Mouse (Mus musculus) hindbrain, embryonic 13.5 days (tissue): ENCODE measurements at regions not wholly inside any gene's neighbourhood (a gene's known extent, or its start where the extent isn't known, plus 50 kb on each side); places are given as distances from the start of the nearest gene placed in this dataset.

Source experiments
- ATAC-seq: fragments of 200-750 bp; cut with Nextera tagmentation; 2 replicates; pipeline ENCODE4 v1.8.0; 2017; ENCODE audit warnings: moderate TSS enrichment; ENCODE audit not compliant: low FRiP score
- H3K27ac ChIP-seq: fragments of 300-500 bp; sonication (generic); 2 replicates; pipeline ENCODE4 v1.5.1; 2015; ENCODE audit warnings: inconsistent platforms, mild to moderate bottlenecking, moderate library complexity
- H3K27me3 ChIP-seq: fragments of 300-500 bp; sonication (generic); 2 replicates; pipeline ENCODE4 v1.6.1; 2015; ENCODE audit warnings: mild to moderate bottlenecking, inconsistent platforms
- H3K36me3 ChIP-seq: fragments of 300-500 bp; sonication (generic); 2 replicates; pipeline ENCODE4 v1.6.1; 2015; ENCODE audit warnings: mild to moderate bottlenecking, inconsistent platforms
- H3K4me1 ChIP-seq: fragments of 300-500 bp; sonication (generic); replicated peaks from 2 replicates; pipeline ENCODE4 v1.6.1; 2015; ENCODE audit warnings: inconsistent platforms
- H3K4me2 ChIP-seq: fragments of 300-500 bp; sonication (generic); 2 replicates; pipeline ENCODE4 v1.6.1; 2015; ENCODE audit warnings: inconsistent platforms, mild to moderate bottlenecking, moderate library complexity
- H3K4me3 ChIP-seq: fragments of 300-500 bp; sonication (generic); 2 replicates; pipeline ENCODE4 v1.5.1; 2015; ENCODE audit warnings: mild to moderate bottlenecking, inconsistent platforms
- H3K9ac ChIP-seq: fragments of 300-500 bp; sonication (generic); 2 replicates; pipeline ENCODE4 v1.6.1; 2015; ENCODE audit warnings: mild to moderate bottlenecking, inconsistent platforms
- H3K9me3 ChIP-seq: fragments of 300-500 bp; sonication (generic); 2 replicates; pipeline ENCODE4 v1.6.1; 2016; ENCODE audit warnings: inconsistent platforms
- WGBS: fragments of 180-500 bp; shearing (Covaris S2); methylation state at CpG from one replicate; pipeline ENCODE4 v1.1.7; 2015; 5-methylcytosine and 5-hydroxymethylcytosine counted together

GRCm38 (mm10) chr8:98403645-98404032 lies 1012.6 kb downstream of the Cdh8 start:
- Histone ChIP-seq H3K4me3 (no peak overlapping the region), H3K27ac (no peak overlapping the region), H3K27me3 (no peaks in the 10 kb centered on the region), H3K9ac (no peak overlapping the region), H3K4me1 (no peaks in the 10 kb centered on the region), H3K4me2 (no peak overlapping the region), H3K9me3 (no peaks in the 10 kb centered on the region), H3K36me3 (no peaks in the 10 kb centered on the region)
- 84% methylated on average over 3 of the region's 3 CpGs for WGBS
- no peak for ATAC-seq

GRCm38 (mm10) chr8:98402852-98403644 lies 1013.2 kb downstream of the Cdh8 start:
- no peaks in the 10 kb centered on the region for H3K9me3 ChIP-seq
- H3K36me3 ChIP-seq: no peaks in the 10 kb centered on the region
- H3K27me3 ChIP-seq: no peaks in the 10 kb centered on the region
- WGBS: 83% methylated on average over 11 of the region's 11 CpGs
- H3K27ac ChIP-seq: no peak overlapping the region
- no peaks in the 10 kb centered on the region for H3K4me1 ChIP-seq
- H3K9ac ChIP-seq: no peak overlapping the region
- no peak; the same call in 1 of the 2 replicates for ATAC-seq
- H3K4me3 ChIP-seq: no peak overlapping the region
- H3K4me2 ChIP-seq: no peak overlapping the region

- WGBS: 82% methylated on average over 2 of the region's 2 CpGs
- Histone ChIP-seq H3K36me3 (no peaks in the 10 kb centered on the region), H3K9me3 (no peaks in the 10 kb centered on the region), H3K4me2 (no peak overlapping the region), H3K9ac (no peak overlapping the region), H3K4me1 (no peaks in the 10 kb centered on the region), H3K4me3 (no peak overlapping the region), H3K27ac (no peak overlapping the region), H3K27me3 (no peaks in the 10 kb centered on the region)
- ATAC-seq: no peak
Observed at GRCm38 (mm10) chr8:98381815-98382214, 1034.5 kb downstream of the Cdh8 start.

- H3K4me2 ChIP-seq: no peak overlapping the region
- ATAC-seq: no peak
- H3K4me3 ChIP-seq: no peak overlapping the region
- no peaks in the 10 kb centered on the region for H3K4me1 ChIP-seq
- H3K27me3 ChIP-seq: no peaks in the 10 kb centered on the region
- H3K9ac ChIP-seq: no peak overlapping the region
- H3K36me3 ChIP-seq: no peaks in the 10 kb centered on the region
- WGBS: 91% methylated on average over 1 of the region's 1 CpGs
- no peak overlapping the region for H3K27ac ChIP-seq
- H3K9me3 ChIP-seq: no peaks in the 10 kb centered on the region
Observed at GRCm38 (mm10) chr8:98380387-98380786, 1035.9 kb downstream of the Cdh8 start.

GRCm38 (mm10) chr8:98377743-98378142 lies 1038.5 kb downstream of the Cdh8 start:
- H3K4me3 ChIP-seq: no peak overlapping the region
- H3K27me3 ChIP-seq: no peaks in the 10 kb centered on the region
- ATAC-seq: no peak
- no peaks in the 10 kb centered on the region for H3K9me3 ChIP-seq
- H3K4me1 ChIP-seq: no peaks in the 10 kb centered on the region
- no peak overlapping the region for H3K9ac ChIP-seq
- H3K4me2 ChIP-seq: no peak overlapping the region
- no peaks in the 10 kb centered on the region for H3K36me3 ChIP-seq
- H3K27ac ChIP-seq: no peak overlapping the region

- no peaks in the 10 kb centered on the region for H3K9me3 ChIP-seq
- no peaks in the 10 kb centered on the region for H3K27me3 ChIP-seq
- no peak overlapping the region for H3K4me2 ChIP-seq
- no peaks in the 10 kb centered on the region for H3K4me1 ChIP-seq
- no peak overlapping the region for H3K9ac ChIP-seq
- no peak for ATAC-seq
- no peak overlapping the region for H3K27ac ChIP-seq
- no peaks in the 10 kb centered on the region for H3K36me3 ChIP-seq
- no peak overlapping the region for H3K4me3 ChIP-seq
- 32% methylated on average over 3 of the region's 4 CpGs for WGBS
Observed at GRCm38 (mm10) chr8:98372711-98373420, 1043.4 kb downstream of the Cdh8 start.

- Histone ChIP-seq H3K27me3 (no peaks in the 10 kb centered on the region), H3K36me3 (no peaks in the 10 kb centered on the region), H3K27ac (no peak overlapping the region), H3K9me3 (no peaks in the 10 kb centered on the region), H3K9ac (no peak overlapping the region), H3K4me3 (no peak overlapping the region), H3K4me1 (no peaks in the 10 kb centered on the region), H3K4me2 (no peak overlapping the region)
- no peak for ATAC-seq
- 84% methylated on average over 6 of the region's 6 CpGs for WGBS
Observed at GRCm38 (mm10) chr8:98365378-98366095, 1050.7 kb downstream of the Cdh8 start.

- no peak for ATAC-seq
- no peak overlapping the region for H3K27ac ChIP-seq
- no peaks in the 10 kb centered on the region for H3K36me3 ChIP-seq
- WGBS: 82% methylated on average over 1 of the region's 1 CpGs
- H3K27me3 ChIP-seq: no peaks in the 10 kb centered on the region
- H3K4me2 ChIP-seq: no peak overlapping the region
- H3K4me1 ChIP-seq: no peaks in the 10 kb centered on the region
- no peak overlapping the region for H3K9ac ChIP-seq
- no peaks in the 10 kb centered on the region for H3K9me3 ChIP-seq
- H3K4me3 ChIP-seq: no peak overlapping the region
Observed at GRCm38 (mm10) chr8:98337279-98337678, 1079.0 kb downstream of the Cdh8 start.

- ATAC-seq: peak; percentile 49; the same call in 1 of the 2 replicates
- H3K4me2 ChIP-seq: no peak overlapping the region
- no peaks in the 10 kb centered on the region for H3K27me3 ChIP-seq
- H3K4me1 ChIP-seq: no peaks in the 10 kb centered on the region
- no peaks in the 10 kb centered on the region for H3K36me3 ChIP-seq
- H3K27ac ChIP-seq: no peak overlapping the region
- no peak overlapping the region for H3K9ac ChIP-seq
- no peak overlapping the region for H3K4me3 ChIP-seq
- WGBS: 26% methylated on average over 2 of the region's 2 CpGs
- no peaks in the 10 kb centered on the region for H3K9me3 ChIP-seq
Observed at GRCm38 (mm10) chr8:98309405-98309990, 1106.8 kb downstream of the Cdh8 start.

- Histone ChIP-seq H3K27me3 (no peaks in the 10 kb centered on the region), H3K4me3 (no peak overlapping the region), H3K9ac (no peak overlapping the region), H3K4me2 (0 out of 2 replicates have a peak overlapping the region, but pooled peaks have one; percentile 17), H3K27ac (no peak overlapping the region), H3K36me3 (no peaks in the 10 kb centered on the region), H3K9me3 (no peaks in the 10 kb centered on the region), H3K4me1 (no peaks in the 10 kb centered on the region)
- no peak for ATAC-seq
- WGBS: 43% methylated on average over 7 of the region's 7 CpGs
Observed at GRCm38 (mm10) chr8:98294975-98295374, 1121.3 kb downstream of the Cdh8 start.

GRCm38 (mm10) chr8:98260281-98260680 lies 1156.0 kb downstream of the Cdh8 start:
- Histone ChIP-seq H3K36me3 (no peaks in the 10 kb centered on the region), H3K27me3 (no peaks in the 10 kb centered on the region), H3K9me3 (no peaks in the 10 kb centered on the region), H3K4me3 (no peak overlapping the region), H3K27ac (no peak overlapping the region), H3K4me1 (no peaks in the 10 kb centered on the region), H3K9ac (no peak overlapping the region), H3K4me2 (no peak overlapping the region)
- 92% methylated on average over 3 of the region's 3 CpGs for WGBS
- no peak for ATAC-seq

- Histone ChIP-seq H3K9ac (no peak overlapping the region), H3K4me3 (no peak overlapping the region), H3K27ac (no peak overlapping the region), H3K36me3 (no peaks in the 10 kb centered on the region), H3K4me2 (no peak overlapping the region), H3K9me3 (no peaks in the 10 kb centered on the region), H3K27me3 (no peaks in the 10 kb centered on the region), H3K4me1 (no peaks in the 10 kb centered on the region)
- ATAC-seq: no peak
- 79% methylated on average over 6 of the region's 6 CpGs for WGBS
Observed at GRCm38 (mm10) chr8:98243328-98243926, 1172.8 kb downstream of the Cdh8 start.
